ENCODE assay signal across 8 mouse cellular contexts in the genomic region with DNA sequence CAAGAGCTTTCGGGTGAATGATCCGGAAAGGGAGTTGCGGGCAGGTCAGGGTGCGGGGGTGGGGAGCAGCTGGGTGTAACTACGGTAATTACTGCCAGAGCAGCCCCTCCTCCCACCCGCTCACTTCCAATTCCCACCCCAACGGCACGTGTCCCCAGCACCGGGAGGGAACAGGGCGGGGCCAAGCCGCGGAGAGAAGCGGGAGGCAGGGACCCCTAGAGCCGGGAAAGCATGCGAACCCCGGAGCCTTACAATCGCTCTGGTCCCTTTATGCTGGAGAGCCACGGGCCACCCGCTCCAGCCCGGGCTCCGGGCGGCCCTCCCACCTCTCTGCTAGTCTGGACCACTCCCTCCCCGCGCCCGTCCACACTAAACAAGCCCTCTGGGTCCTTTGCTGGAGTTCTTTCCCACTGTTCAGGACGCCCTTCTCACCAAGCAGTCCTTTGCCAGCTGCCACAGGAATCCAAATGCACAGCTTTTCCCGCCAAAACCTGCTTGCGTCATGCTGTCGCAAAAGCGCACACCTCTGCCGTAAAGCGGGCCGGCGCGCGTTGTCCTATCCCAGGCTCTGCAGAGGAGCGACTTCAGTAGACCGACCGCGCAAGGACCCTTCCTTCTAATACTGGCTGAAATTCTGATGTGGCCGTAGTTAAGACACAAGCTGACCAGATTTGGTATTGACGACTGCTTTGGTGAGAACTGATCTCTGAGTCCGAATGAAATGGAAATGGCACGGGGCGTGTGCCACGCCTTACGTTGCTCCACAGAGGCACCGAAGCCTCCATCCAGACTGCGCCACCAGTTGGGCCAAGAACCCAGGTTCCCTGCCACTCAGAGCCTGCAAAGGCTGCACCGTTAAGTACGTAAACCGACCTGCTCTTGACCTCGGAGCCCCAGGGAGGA. TPM values are rescaled to one million over a fixed set of nuclear protein-coding genes. Genes with fewer than 3 reads are reported as not detected.
A peak's percentile ranks its signal among the peaks of the same experiment; 100 is the strongest.
DNase-seq lines count a peak whose midpoint lies in the region; ATAC-seq and TF ChIP-seq lines count a peak whose summit lies in the region.

No protein-coding gene starts in this region.

- peak overlapping the region; percentile 77 for H3K9ac ChIP-seq in heart, embryonic 15.5 days
- peak overlapping the region; percentile 63 for H3K9ac ChIP-seq in liver, embryonic 14.5 days (replicated peaks)
- H3K9ac ChIP-seq in neural tube, embryonic 11.5 days (ENCODE audit: low read length), result peak overlapping the region; percentile 74
- peak overlapping the region; percentile 63 for H3K9ac ChIP-seq in stomach, postnatal 0 days (ENCODE audit: low read length)

- peak overlapping the region; percentile 70 for H3K4me3 ChIP-seq in forebrain, embryonic 10.5 days
- peak overlapping the region; percentile 84 for H3K4me3 ChIP-seq in heart, embryonic 15.5 days
- peak overlapping the region; percentile 68 to 88 for H3K4me3 ChIP-seq in liver, embryonic 14.5 days (ENCODE audit: insufficient read depth in 1 of 2, low read depth in 2 of 2, low read length in 2 of 2)
- peak overlapping the region; percentile 68 for H3K4me3 ChIP-seq in neural tube, embryonic 11.5 days (ENCODE audit: low read depth, low read length)
- H3K4me3 ChIP-seq in stomach, postnatal 0 days (ENCODE audit: low read depth, low read length), result peak overlapping the region; percentile 67

- H3K4me2 ChIP-seq in heart, embryonic 15.5 days, result peak overlapping the region; percentile 97
- H3K4me2 ChIP-seq in liver, embryonic 14.5 days (ENCODE audit: low read depth), result peak overlapping the region; percentile 70
- peak overlapping the region; percentile 82 for H3K4me2 ChIP-seq in neural tube, embryonic 11.5 days (ENCODE audit: low read depth)
- peak overlapping the region; percentile 97 for H3K4me2 ChIP-seq in stomach, postnatal 0 days (replicated peaks; ENCODE audit: low read depth)

- no peaks in the 10 kb centered on the region for H3K27me3 ChIP-seq in forebrain, embryonic 10.5 days (ENCODE audit: poor library complexity, severe bottlenecking)
- no peaks in the 10 kb centered on the region for H3K27me3 ChIP-seq in heart, embryonic 15.5 days
- H3K27me3 ChIP-seq in liver, embryonic 14.5 days (ENCODE audit: control insufficient read depth, insufficient read depth, low read length), result no peaks in the 10 kb centered on the region
- no peaks in the 10 kb centered on the region for H3K27me3 ChIP-seq in neural tube, embryonic 11.5 days (ENCODE audit: control insufficient read depth, insufficient read depth, low read length)
- no peaks in the 10 kb centered on the region for H3K27me3 ChIP-seq in stomach, postnatal 0 days (ENCODE audit: control insufficient read depth, insufficient read depth, low read length)

- peaks cover 52% of the 10 kb centered on the region for H3K36me3 ChIP-seq in forebrain, embryonic 10.5 days (replicated peaks)
- peaks cover 13% of the 10 kb centered on the region; the same call in 1 of the 2 replicates for H3K36me3 ChIP-seq in heart, embryonic 15.5 days
- H3K36me3 ChIP-seq in liver, embryonic 14.5 days (replicated peaks; ENCODE audit: control insufficient read depth, insufficient read depth, low read depth), result peaks cover 27% of the 10 kb centered on the region
- no peaks in the 10 kb centered on the region for H3K36me3 ChIP-seq in neural tube, embryonic 11.5 days (ENCODE audit: control insufficient read depth, insufficient read depth, low read length)
- H3K36me3 ChIP-seq in stomach, postnatal 0 days (ENCODE audit: control insufficient read depth, insufficient read depth, low read length), result no peaks in the 10 kb centered on the region

- H3K4me1 ChIP-seq in forebrain, embryonic 10.5 days, result peaks cover 27% of the 10 kb centered on the region
- peaks cover 13% of the 10 kb centered on the region for H3K4me1 ChIP-seq in heart, embryonic 15.5 days (replicated peaks)
- peaks cover 3 to 11% of the 10 kb centered on the region in 2 experiments; a peak in 2 of 4 replicates for H3K4me1 ChIP-seq in liver, embryonic 14.5 days (replicated peaks; ENCODE audit: control insufficient read depth in 2 of 2, insufficient read depth in 2 of 2, low read length in 1 of 2)
- H3K4me1 ChIP-seq in neural tube, embryonic 11.5 days (ENCODE audit: control insufficient read depth, insufficient read depth, low read length), result 0 out of 2 replicates have a peak, but pooled peaks cover 3% of the 10 kb centered on the region
- no peaks in the 10 kb centered on the region for H3K4me1 ChIP-seq in stomach, postnatal 0 days (replicated peaks; ENCODE audit: control insufficient read depth, insufficient read depth)

- peak overlapping the region; percentile 98 for H3K27ac ChIP-seq in forebrain, embryonic 10.5 days
- H3K27ac ChIP-seq in heart, embryonic 15.5 days, result peak overlapping the region; percentile 92
- H3K27ac ChIP-seq in liver, embryonic 14.5 days, result peak overlapping the region; percentile 14
- peak overlapping the region; percentile 86 for H3K27ac ChIP-seq in neural tube, embryonic 11.5 days (ENCODE audit: low read depth, low read length)
- peak overlapping the region; percentile 76 for H3K27ac ChIP-seq in stomach, postnatal 0 days (replicated peaks)

- ATAC-seq in heart, embryonic 15.5 days (replicated peaks; ENCODE audit: insufficient number of reproducible peaks, insufficient read depth, low FRiP score, low read depth), result peak; percentile 92
- peak; percentile 92 for ATAC-seq in liver, embryonic 14.5 days (ENCODE audit: insufficient read depth)
- peak; percentile 94 for ATAC-seq in neural tube, embryonic 11.5 days (ENCODE audit: insufficient read depth, low FRiP score, low TSS enrichment)
- ATAC-seq in stomach, postnatal 0 days (ENCODE audit: low FRiP score, low TSS enrichment), result peak; percentile 90

- no peak for TF ChIP-seq EP300 in liver, embryonic 14.5 days (IDR thresholded peaks at IDR 0.05; ENCODE audit: low read depth)
- TF ChIP-seq EP300 in stomach, postnatal 0 days (optimal IDR thresholded peaks at IDR 0.05), result no peak

- TF ChIP-seq CTCF in liver, embryonic 14.5 days (IDR thresholded peaks at IDR 0.05; ENCODE audit: low read depth), result no peak
- TF ChIP-seq CTCF in stomach, postnatal 0 days (IDR thresholded peaks at IDR 0.05; ENCODE audit: low read depth), result 0 out of 2 replicates have a peak, but pooled peaks have one; percentile 5

- under 1% methylated on average over 53 of the region's 53 CpGs for WGBS in forebrain, embryonic 10.5 days
- WGBS in heart, embryonic 15.5 days, result under 1% methylated on average over 53 of the region's 53 CpGs
- WGBS in liver, embryonic 14.5 days (ENCODE audit: insufficient replicate concordance), result under 1% methylated on average over 53 of the region's 53 CpGs
- under 1% methylated on average over 53 of the region's 53 CpGs for WGBS in neural tube, embryonic 11.5 days
- WGBS in stomach, postnatal 0 days, result under 1% methylated on average over 47 of the region's 53 CpGs

- peak; percentile 73 to 88 for DNase-seq in CD8-positive naive resting alpha-beta T cell, adult 2 months (ENCODE audit: low read depth in 2 of 2, low spot score in 2 of 2)
- DNase-seq in c-Kit-positive CD71-negative TER-119-negative erythroid progenitor cells, embryonic 14.5 days (ENCODE audit: low read depth), result peak; percentile 78
- peak; percentile 96 for DNase-seq in forebrain, embryonic 10.5 days (ENCODE audit: extremely low spot score, low spot score)
- peak; percentile 92 to 95 for DNase-seq in kidney, postnatal 25 days
- peak; percentile 77 to 82 (median 78) for DNase-seq in liver, embryonic 14.5 days (ENCODE audit: low read depth in 3 of 3, low spot score in 3 of 3)
- DNase-seq in neural tube, embryonic 11.5 days (ENCODE audit: low spot score), result peak; percentile 94
- DNase-seq in stomach, postnatal 0 days (ENCODE audit: low spot score), result peak; percentile 90

- no peaks in the 10 kb centered on the region for H3K9me3 ChIP-seq in forebrain, embryonic 10.5 days
- H3K9me3 ChIP-seq in heart, embryonic 15.5 days (replicated peaks), result no peaks in the 10 kb centered on the region
- no peaks in the 10 kb centered on the region for H3K9me3 ChIP-seq in liver, embryonic 14.5 days (ENCODE audit: control insufficient read depth, low read length)
- H3K9me3 ChIP-seq in neural tube, embryonic 11.5 days (ENCODE audit: control insufficient read depth, low read length), result no peaks in the 10 kb centered on the region
- no peaks in the 10 kb centered on the region for H3K9me3 ChIP-seq in stomach, postnatal 0 days (ENCODE audit: control insufficient read depth, low read length)

RNA-seq across cellular contexts. Expression of a gene that starts 0.5 kb away (rescaled TPM):
- 65.2 and 65.6 TPM in 2 replicates for polyA plus RNA-seq in forebrain, embryonic 10.5 days (2016; fragmentation: Nextera tagmentation; extraction: Ambion mirVana)
- polyA plus RNA-seq in heart, embryonic 15.5 days (2015; fragmentation: Nextera tagmentation; extraction: Ambion mirVana), result 18.3 and 19.9 TPM in 2 replicates
- polyA plus RNA-seq in liver, embryonic 14.5 days (2012; rRNA removed), result 5.7 and 8.1 TPM in 2 replicates
- 19.7 and 26.9 TPM in 2 replicates for polyA plus RNA-seq in liver, embryonic 14.5 days (2014; fragmentation: Nextera tagmentation; extraction: Ambion mirVana)
- 45.1 and 48.0 TPM in 2 replicates for polyA plus RNA-seq in neural tube, embryonic 11.5 days (2014; fragmentation: Nextera tagmentation; extraction: Ambion mirVana)
- 8.1 and 9.3 TPM in 2 replicates for polyA plus RNA-seq in stomach, postnatal 0 days (2015; fragmentation: Nextera tagmentation; extraction: Ambion mirVana)

RNA-seq across cellular contexts. Expression of a gene that starts 33.4 kb away (rescaled TPM):
- not detected in 2 replicates for polyA plus RNA-seq in forebrain, embryonic 10.5 days (2016; fragmentation: Nextera tagmentation; extraction: Ambion mirVana)
- polyA plus RNA-seq in heart, embryonic 15.5 days (2015; fragmentation: Nextera tagmentation; extraction: Ambion mirVana), result not detected in 2 replicates
- polyA plus RNA-seq in liver, embryonic 14.5 days (2012; rRNA removed), result not detected in 2 replicates
- polyA plus RNA-seq in liver, embryonic 14.5 days (2014; fragmentation: Nextera tagmentation; extraction: Ambion mirVana), result not detected in 2 replicates
- polyA plus RNA-seq in neural tube, embryonic 11.5 days (2014; fragmentation: Nextera tagmentation; extraction: Ambion mirVana), result not detected in 2 replicates
- polyA plus RNA-seq in stomach, postnatal 0 days (2015; fragmentation: Nextera tagmentation; extraction: Ambion mirVana), result 0.05 TPM in 1 of 2 replicates, not detected in the other

RNA-seq across cellular contexts. Expression of a gene that starts 41.1 kb away (rescaled TPM):
- 158 and 173 TPM in 2 replicates for polyA plus RNA-seq in forebrain, embryonic 10.5 days (2016; fragmentation: Nextera tagmentation; extraction: Ambion mirVana)
- polyA plus RNA-seq in heart, embryonic 15.5 days (2015; fragmentation: Nextera tagmentation; extraction: Ambion mirVana), result 129 and 142 TPM in 2 replicates
- 49.3 and 73.7 TPM in 2 replicates for polyA plus RNA-seq in liver, embryonic 14.5 days (2012; rRNA removed)
- 142 and 144 TPM in 2 replicates for polyA plus RNA-seq in liver, embryonic 14.5 days (2014; fragmentation: Nextera tagmentation; extraction: Ambion mirVana)
- polyA plus RNA-seq in neural tube, embryonic 11.5 days (2014; fragmentation: Nextera tagmentation; extraction: Ambion mirVana), result 164 and 179 TPM in 2 replicates
- polyA plus RNA-seq in stomach, postnatal 0 days (2015; fragmentation: Nextera tagmentation; extraction: Ambion mirVana), result 177 and 193 TPM in 2 replicates

Comparison
In these comparisons a context has a peak if more than half of its experiments do, and no peak if none do; other contexts are left out.
1. Peak in every context shown above with its lines: DNase-seq, ATAC-seq, H3K4me3 ChIP-seq and H3K27ac ChIP-seq.
2. H3K27ac ChIP-seq: peak in every context shown above with its lines; median percentile 98 in forebrain, embryonic 10.5 days; 92 in heart, embryonic 15.5 days; 86 in neural tube, embryonic 11.5 days; 76 in stomach, postnatal 0 days; 14 in liver, embryonic 14.5 days.